Mouse (Mus musculus): ENCODE measurements around the gene Hipk2. TPM values are rescaled to one million over a fixed set of nuclear protein-coding genes. Genes with fewer than 3 reads are reported as not detected.

Hipk2 gene
- total and polyA plus RNA-seq, 2 experiments from 2014 or later, result 24.9 to 60.3 TPM

DNA sequence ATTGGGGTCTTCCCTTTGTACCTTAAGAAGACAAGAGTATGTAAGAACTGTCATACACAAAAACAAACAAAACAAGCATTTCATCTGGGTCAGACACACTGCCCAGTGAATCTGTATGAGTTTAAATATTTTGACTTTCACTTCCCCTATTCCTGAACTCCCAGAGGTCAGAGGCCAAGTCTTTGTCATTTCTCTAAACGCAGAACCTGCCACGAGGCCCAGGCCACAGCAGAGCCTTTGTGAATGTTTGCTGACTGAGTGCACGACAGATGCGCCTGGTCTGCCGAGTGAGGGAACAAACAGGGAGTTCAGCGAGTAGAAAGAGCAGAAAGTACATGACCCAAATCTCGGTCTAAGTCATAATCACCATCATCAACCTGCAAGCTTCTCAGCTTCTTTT lies 4.9 kb downstream of the Hipk2 start:
- Histone ChIP-seq H3K4me2 (ENCODE audit: low read depth, low read length) (no peak overlapping the region), H3K27me3 (ENCODE audit: insufficient read depth, low read length) (no peaks in the 10 kb centered on the region), H3K9ac (replicated peaks; ENCODE audit: low read length) (no peak overlapping the region), H3K9me3 (ENCODE audit: low read length) (no peaks in the 10 kb centered on the region), H3K27ac (no peak overlapping the region), H3K4me1 (ENCODE audit: insufficient read depth, low read length) (peaks cover 17% of the 10 kb centered on the region), H3K4me3 (ENCODE audit: low read length) (no peak overlapping the region), H3K36me3 (ENCODE audit: insufficient read depth, low read length) (no peaks in the 10 kb centered on the region)
- WGBS, result 28% methylated on average over 7 of the region's 7 CpGs
- no peak for TF ChIP-seq CTCF (IDR thresholded peaks at IDR 0.05; ENCODE audit: low read depth)
- DNase-seq (ENCODE audit: low spot score) (peak; percentile 20), ATAC-seq (no peak)

GRCm38 (mm10) chr6:38870070-38870469 lies 5.9 kb downstream of the Hipk2 start:
- Histone ChIP-seq H3K36me3 (ENCODE audit: insufficient read depth, low read length) (no peaks in the 10 kb centered on the region), H3K9ac (replicated peaks; ENCODE audit: low read length) (no peak overlapping the region), H3K4me2 (ENCODE audit: low read depth, low read length) (no peak overlapping the region), H3K9me3 (ENCODE audit: low read length) (no peaks in the 10 kb centered on the region), H3K27me3 (ENCODE audit: insufficient read depth, low read length) (no peaks in the 10 kb centered on the region), H3K27ac (no peak overlapping the region), H3K4me3 (ENCODE audit: low read length) (no peak overlapping the region), H3K4me1 (ENCODE audit: insufficient read depth, low read length) (peaks cover 17% of the 10 kb centered on the region)
- no peak for ATAC-seq
- WGBS, result 26% methylated on average over 2 of the region's 2 CpGs
- DNase-seq (ENCODE audit: low spot score), result no peak
- no peak for TF ChIP-seq CTCF (IDR thresholded peaks at IDR 0.05; ENCODE audit: low read depth)

- WGBS, result 97% methylated on average over 1 of the region's 1 CpGs
- no peaks in the 10 kb centered on the region for H3K9me3 ChIP-seq (ENCODE audit: low read length)
Measured at GRCm38 (mm10) chr6:38868974-38869373, 7.0 kb downstream of the Hipk2 start.

GRCm38 (mm10) chr6:38867291-38867690 lies 8.7 kb downstream of the Hipk2 start:
- Histone ChIP-seq H3K4me3 (ENCODE audit: low read length) (no peak overlapping the region), H3K27ac (no peak overlapping the region), H3K27me3 (ENCODE audit: insufficient read depth, low read length) (no peaks in the 10 kb centered on the region), H3K9ac (replicated peaks; ENCODE audit: low read length) (no peak overlapping the region; the same call in 1 of the 2 replicates), H3K36me3 (ENCODE audit: insufficient read depth, low read length) (no peaks in the 10 kb centered on the region), H3K4me1 (ENCODE audit: insufficient read depth, low read length) (peaks cover 9% of the 10 kb centered on the region), H3K4me2 (ENCODE audit: low read depth, low read length) (no peak overlapping the region), H3K9me3 (ENCODE audit: low read length) (no peaks in the 10 kb centered on the region)
- no peak for TF ChIP-seq CTCF (IDR thresholded peaks at IDR 0.05; ENCODE audit: low read depth)
- ATAC-seq (no peak), DNase-seq (ENCODE audit: low spot score) (no peak)
- WGBS, result 42% methylated on average over 1 of the region's 1 CpGs

More at GRCm38 (mm10) chr6:38868974-38869373, 7.0 kb downstream of the Hipk2 start:
- no peak for TF ChIP-seq CTCF (IDR thresholded peaks at IDR 0.05; ENCODE audit: low read depth)
- no peak for DNase-seq (ENCODE audit: low spot score)
- H3K4me2 ChIP-seq (ENCODE audit: low read depth, low read length), result no peak overlapping the region
- H3K4me3 ChIP-seq (ENCODE audit: low read length), result no peak overlapping the region
- peaks cover 17% of the 10 kb centered on the region for H3K4me1 ChIP-seq (ENCODE audit: insufficient read depth, low read length)
- H3K36me3 ChIP-seq (ENCODE audit: insufficient read depth, low read length), result no peaks in the 10 kb centered on the region
- H3K9ac ChIP-seq (replicated peaks; ENCODE audit: low read length), result no peak overlapping the region
- no peak overlapping the region for H3K27ac ChIP-seq
- H3K27me3 ChIP-seq (ENCODE audit: insufficient read depth, low read length), result no peaks in the 10 kb centered on the region
- no peak for ATAC-seq

GRCm38 (mm10) chr6:38866761-38867160 lies 9.2 kb downstream of the Hipk2 start:
- H3K4me1 ChIP-seq (ENCODE audit: insufficient read depth, low read length), result peaks cover 9% of the 10 kb centered on the region
- H3K36me3 ChIP-seq (ENCODE audit: insufficient read depth, low read length), result no peaks in the 10 kb centered on the region
- no peak for DNase-seq (ENCODE audit: low spot score)

GRCm38 (mm10) chr6:38866357-38866756 lies 9.6 kb downstream of the Hipk2 start:
- no peaks in the 10 kb centered on the region for H3K9me3 ChIP-seq (ENCODE audit: low read length)
- no peak for TF ChIP-seq CTCF (IDR thresholded peaks at IDR 0.05; ENCODE audit: low read depth)
- ATAC-seq (no peak), DNase-seq (ENCODE audit: low spot score) (no peak)
- no peak overlapping the region for H3K27ac ChIP-seq
- peaks cover 5% of the 10 kb centered on the region; the same call in 1 of the 2 replicates for H3K4me1 ChIP-seq (ENCODE audit: insufficient read depth, low read length)
- no peak overlapping the region for H3K4me3 ChIP-seq (ENCODE audit: low read length)
- 87% methylated on average over 1 of the region's 1 CpGs for whole genome bisulfite sequencing
- H3K4me2 ChIP-seq (ENCODE audit: low read depth, low read length), result no peak overlapping the region
- no peaks in the 10 kb centered on the region for H3K36me3 ChIP-seq (ENCODE audit: insufficient read depth, low read length)
- H3K27me3 ChIP-seq (ENCODE audit: insufficient read depth, low read length), result no peaks in the 10 kb centered on the region
- H3K9ac ChIP-seq (replicated peaks; ENCODE audit: low read length), result no peak overlapping the region

More at GRCm38 (mm10) chr6:38866761-38867160, 9.2 kb downstream of the Hipk2 start:
- no peak overlapping the region for H3K4me2 ChIP-seq (ENCODE audit: low read depth, low read length)
- ATAC-seq, result no peak
- no peak for TF ChIP-seq CTCF (IDR thresholded peaks at IDR 0.05; ENCODE audit: low read depth)
- H3K27me3 ChIP-seq (ENCODE audit: insufficient read depth, low read length), result no peaks in the 10 kb centered on the region
- no peaks in the 10 kb centered on the region for H3K9me3 ChIP-seq (ENCODE audit: low read length)
- no peak overlapping the region for H3K27ac ChIP-seq
- H3K9ac ChIP-seq (replicated peaks; ENCODE audit: low read length), result no peak overlapping the region; the same call in 1 of the 2 replicates
- WGBS, result 84% methylated on average over 2 of the region's 2 CpGs
- H3K4me3 ChIP-seq (ENCODE audit: low read length), result no peak overlapping the region

GRCm38 (mm10) chr6:38865805-38866204 lies 10.2 kb downstream of the Hipk2 start:
- DNase-seq (ENCODE audit: low spot score) (no peak), ATAC-seq (no peak)
- no peak overlapping the region for H3K4me2 ChIP-seq (ENCODE audit: low read depth, low read length)
- H3K4me3 ChIP-seq (ENCODE audit: low read length), result no peak overlapping the region
- no peaks in the 10 kb centered on the region for H3K4me1 ChIP-seq (ENCODE audit: insufficient read depth, low read length)
- no peak overlapping the region for H3K9ac ChIP-seq (replicated peaks; ENCODE audit: low read length)
- H3K27me3 ChIP-seq (ENCODE audit: insufficient read depth, low read length), result no peaks in the 10 kb centered on the region
- no peak overlapping the region for H3K27ac ChIP-seq
- no peaks in the 10 kb centered on the region for H3K36me3 ChIP-seq (ENCODE audit: insufficient read depth, low read length)
- H3K9me3 ChIP-seq (ENCODE audit: low read length), result no peaks in the 10 kb centered on the region
- TF ChIP-seq CTCF (IDR thresholded peaks at IDR 0.05; ENCODE audit: low read depth), result no peak
